Mouse (Mus musculus): ENCODE data around the gene 1700102P08Rik.

Gene 1700102P08Rik

DNA sequence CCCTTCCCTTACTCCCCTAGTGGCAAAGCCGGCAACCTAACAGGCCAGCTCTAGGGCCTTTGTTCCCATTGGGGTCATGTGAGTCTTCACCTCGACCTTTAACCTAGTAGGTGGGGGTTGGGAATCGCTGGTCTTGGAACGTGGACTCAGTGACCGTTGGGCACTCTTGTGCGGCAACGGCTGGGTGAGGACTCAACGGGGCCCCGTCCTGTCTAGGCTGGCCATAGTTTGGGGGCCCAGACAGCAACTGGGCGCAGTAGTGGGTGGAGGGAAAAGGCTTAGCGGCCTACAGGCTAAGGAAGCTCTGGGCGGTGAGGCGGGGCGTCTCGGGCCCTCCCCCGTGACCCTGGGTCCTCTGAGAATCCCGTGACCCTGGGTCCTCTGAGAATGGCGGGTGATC lies at the start of gene 1700102P08Rik:
TSS of gene 1700102P08Rik (plus strand) at position 130 of the 400 bp plus-strand sequence.
- no peak for DNase-seq (ENCODE audit: low read depth, low spot score)

DNA sequence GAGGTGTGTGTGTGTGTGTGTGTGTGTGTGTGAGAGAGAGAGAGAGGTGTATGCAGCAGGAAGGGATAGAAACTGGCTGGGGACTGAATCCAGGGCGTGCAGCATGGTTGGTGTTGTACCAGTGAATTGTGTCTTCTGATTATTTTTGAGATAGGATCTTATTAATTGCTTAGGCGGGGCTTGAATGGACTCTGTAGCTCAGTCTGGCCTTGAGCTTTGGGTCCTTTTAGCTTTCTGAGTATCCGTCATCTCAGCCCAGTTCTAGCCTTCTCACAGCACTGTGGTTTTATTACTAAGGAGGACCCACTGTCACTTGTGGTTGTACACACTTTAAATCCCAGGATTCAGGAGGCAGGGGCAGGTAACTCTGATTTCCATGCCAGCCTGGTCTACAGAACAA lies 49.3 kb upstream of the 1700102P08Rik start:
- no peak for DNase-seq (ENCODE audit: low read depth, low spot score)

DNA sequence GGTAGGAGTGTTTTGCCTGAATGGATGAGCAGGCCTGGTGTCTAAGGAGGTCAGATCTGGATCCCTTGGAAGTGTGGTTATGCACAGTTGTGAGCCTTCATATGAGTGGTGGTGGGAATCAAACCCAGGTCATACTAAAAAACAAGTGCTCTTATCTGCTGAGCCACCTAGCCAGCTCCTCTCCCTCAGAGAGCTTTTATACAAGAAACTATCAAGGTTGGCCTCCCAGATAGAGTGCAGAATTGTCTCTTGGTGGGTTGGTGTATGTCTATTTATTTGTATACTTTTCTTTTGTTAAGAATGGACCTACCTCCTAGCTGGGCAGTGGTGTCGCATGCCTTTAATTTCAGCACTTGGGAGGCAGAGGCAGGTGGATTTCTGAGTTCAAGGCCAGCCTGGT lies 48.8 kb upstream of the 1700102P08Rik start:
- no peak for DNase-seq (ENCODE audit: low read depth, low spot score)

DNA sequence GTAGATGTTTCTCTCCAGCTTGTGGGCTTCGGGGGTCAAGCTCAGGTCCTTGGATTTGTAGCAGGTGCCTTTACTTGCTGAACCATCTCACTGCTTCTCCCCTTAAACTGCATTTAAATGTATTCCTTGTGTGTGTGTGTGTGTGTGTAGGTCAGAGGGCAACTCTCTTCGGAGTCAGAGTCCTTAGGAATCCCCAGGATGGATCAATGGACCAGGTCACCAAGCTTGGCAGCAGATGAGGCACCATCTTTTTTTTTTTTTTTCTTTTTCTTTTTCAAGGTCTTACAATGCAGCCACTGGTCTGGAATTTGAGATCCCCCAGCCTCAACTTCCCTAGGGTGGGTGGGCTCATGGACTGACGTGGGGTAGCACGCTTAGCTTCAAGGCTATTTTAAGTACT lies 48.1 kb upstream of the 1700102P08Rik start:
- no peak for DNase-seq (ENCODE audit: low read depth, low spot score)

DNA sequence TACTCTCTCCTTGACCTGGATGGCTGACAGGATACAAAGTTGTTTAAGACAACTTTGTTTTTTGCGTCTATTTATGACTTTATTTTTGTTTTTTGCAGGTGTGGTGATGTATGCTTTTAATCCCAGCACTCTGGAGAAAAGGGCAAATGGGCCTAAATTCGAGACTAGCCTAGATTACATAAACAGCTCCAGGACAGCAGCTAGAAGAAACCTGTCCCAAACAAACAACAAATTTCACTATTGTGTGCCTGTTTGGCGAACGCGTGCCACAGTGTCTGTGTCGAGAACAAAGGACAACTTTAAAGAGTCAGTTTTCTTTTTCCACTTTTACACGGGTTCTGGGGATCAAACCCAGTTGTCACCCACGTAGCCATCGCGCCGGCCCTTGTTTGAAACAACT lies 45.6 kb upstream of the 1700102P08Rik start:
- DNase-seq (ENCODE audit: low read depth, low spot score) = no peak

DNA sequence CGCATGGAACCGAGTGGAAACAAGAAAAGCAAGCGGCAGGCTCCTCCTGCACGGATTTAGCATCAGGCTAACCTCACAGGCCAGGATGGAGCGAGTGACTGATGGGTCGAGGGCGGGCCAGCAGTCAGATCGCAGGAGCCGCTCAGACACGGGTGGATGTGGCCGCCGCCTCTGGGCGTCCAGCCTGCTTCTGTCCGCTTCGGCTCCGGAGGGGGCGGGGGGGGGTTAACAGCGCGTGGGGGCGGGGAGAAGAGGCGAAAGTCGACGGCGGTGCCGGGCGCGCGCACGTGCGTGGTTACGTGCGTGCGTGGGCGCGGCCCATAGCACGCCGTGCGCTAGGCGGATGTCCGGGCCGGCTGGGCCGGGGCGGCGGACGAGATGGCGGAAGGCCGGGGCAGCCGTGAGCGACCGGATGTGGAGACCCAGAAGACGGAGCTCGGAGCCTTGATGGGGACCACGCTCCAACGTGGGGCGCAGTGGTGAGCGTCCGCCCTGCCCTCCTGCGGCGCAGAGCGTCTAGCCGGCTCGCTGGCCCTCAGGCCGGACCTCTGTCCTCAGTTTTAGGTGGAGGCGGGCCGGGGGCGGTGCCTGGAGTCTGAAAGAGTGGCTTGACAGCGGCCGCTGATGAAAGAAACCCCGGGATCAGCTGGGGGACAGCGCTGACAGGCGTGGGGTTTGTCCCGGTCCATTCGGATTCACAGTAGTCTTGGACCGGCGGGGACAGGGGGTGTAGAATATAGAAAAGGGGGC lies 44.9 kb upstream of the 1700102P08Rik start, which contains the start of gene Usp4:
TSS of gene Usp4 (plus strand) at position 314 of the 750 bp plus-strand sequence.
- DNase-seq (ENCODE audit: low read depth, low spot score) = peak; percentile 86

DNA sequence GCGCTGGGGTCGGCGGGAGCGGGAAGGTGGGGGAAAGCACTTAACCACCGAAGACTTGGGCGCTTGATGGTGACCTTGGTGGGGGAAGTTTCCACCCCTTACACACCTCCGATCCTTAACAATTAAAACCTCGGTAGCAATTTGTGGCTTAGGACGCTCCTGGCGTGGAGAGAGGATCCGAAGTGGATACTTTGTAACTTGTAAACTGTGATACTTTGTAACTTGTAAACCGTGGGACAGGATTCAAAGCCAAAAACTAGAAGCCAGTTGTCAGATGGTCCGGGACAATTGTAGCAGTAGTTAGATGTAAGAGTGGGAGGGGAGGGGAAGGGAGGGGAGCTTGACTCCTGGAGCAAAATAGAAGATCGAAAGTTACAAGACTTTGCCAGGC lies 44.3 kb upstream of the 1700102P08Rik start:
- no peak for DNase-seq (ENCODE audit: low read depth, low spot score)

DNA sequence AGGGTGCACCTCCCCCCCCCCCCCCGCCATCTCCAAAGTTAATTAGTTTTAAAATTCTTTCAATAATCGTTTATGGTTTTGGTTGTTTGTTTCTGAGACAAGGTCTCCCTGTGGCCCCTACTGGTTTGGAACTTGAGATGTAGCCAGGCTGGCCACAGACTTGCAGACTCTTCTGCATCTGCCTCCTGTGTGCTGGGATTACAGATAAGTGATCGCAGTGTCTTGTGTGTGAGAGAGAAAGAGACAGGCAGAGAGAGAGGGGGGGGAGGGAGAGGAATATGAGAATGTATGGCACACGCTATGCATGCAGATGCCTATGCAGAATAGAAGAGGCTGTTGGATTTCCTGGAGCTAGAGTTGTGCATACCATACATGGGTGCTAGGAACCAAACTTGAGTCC lies 42.9 kb upstream of the 1700102P08Rik start:
- no peak for DNase-seq (ENCODE audit: low read depth, low spot score)

DNA sequence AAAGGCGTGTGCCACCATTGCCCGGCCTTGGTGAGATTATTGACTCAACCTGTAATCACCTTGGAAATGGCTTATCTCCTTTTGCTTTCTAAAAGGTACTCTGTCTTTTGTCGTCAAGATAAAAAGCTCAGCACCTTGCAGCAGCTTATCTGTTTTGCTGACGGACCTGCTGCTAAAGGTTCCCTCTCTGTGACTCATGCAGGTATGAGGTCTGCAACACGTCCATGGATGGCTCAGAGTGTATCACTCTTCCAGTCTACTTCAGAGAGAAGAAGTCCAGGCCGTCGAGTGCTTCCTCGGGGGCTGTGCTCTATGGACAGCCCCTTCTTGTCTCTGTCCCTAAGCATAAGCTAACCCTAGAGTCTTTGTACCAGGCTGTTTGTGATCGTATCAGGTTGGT lies 14.4 kb upstream of the 1700102P08Rik start:
- no peak for DNase-seq (ENCODE audit: low read depth, low spot score)

DNA sequence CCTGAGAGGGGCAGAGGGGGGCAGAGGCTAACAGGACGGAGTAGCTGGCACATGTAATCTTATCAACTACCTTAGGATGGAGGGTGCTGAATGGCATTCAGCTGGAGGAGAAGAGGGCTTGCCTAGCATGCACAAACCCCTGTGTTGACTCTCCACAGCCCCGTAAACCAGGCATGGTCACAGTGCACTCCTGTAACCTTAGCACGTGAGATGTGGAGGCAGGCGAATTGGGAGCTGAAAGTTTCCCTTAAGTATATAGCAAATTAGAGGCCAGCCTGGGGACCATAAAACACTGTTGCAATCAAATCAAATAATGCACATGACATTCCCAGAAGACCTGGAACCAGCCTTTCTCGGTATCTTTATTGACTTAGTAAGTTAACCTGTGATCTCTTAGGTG lies 13.9 kb upstream of the 1700102P08Rik start:
- no peak for DNase-seq (ENCODE audit: low read depth, low spot score)

DNA sequence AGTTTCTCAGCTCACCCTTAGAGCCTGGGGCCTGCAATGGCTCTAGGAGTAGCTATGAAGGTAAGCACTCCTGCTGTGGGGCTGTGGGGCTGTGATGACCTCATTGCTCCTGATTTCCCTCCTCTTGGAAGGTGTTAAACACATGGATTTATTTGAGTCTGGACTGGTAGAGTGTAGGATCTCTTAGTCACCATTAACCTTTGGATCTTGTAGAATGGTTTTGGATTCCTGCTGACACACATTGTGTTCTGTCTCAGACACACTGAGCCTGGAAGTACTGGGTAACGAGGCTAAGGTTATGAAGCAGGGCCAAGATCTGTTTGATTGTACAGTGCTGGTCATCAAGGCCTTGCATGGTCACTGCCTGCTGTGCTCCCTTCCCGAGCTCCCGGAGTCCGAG lies 13.3 kb upstream of the 1700102P08Rik start:
- DNase-seq (ENCODE audit: low read depth, low spot score) = no peak

DNA sequence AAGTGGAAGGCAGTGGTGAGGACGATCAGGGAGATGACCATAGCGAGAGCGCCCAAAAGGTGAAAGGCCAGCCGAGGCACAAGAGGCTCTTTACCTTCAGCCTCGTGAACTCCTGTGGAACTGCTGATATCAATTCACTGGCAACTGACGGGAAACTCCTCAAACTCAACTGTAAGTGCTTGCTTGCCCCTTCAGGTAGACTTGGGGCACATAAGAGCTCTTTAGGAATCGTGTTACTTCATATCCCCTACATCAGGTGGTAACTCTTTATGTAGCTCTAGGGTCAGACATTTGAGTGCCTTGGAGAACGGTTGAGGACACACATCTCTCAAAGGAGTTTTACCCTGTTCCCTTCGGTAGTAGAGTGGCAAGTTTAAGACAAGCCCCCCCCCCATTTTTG lies 11.2 kb upstream of the 1700102P08Rik start:
- DNase-seq (ENCODE audit: low read depth, low spot score) = no peak

DNA sequence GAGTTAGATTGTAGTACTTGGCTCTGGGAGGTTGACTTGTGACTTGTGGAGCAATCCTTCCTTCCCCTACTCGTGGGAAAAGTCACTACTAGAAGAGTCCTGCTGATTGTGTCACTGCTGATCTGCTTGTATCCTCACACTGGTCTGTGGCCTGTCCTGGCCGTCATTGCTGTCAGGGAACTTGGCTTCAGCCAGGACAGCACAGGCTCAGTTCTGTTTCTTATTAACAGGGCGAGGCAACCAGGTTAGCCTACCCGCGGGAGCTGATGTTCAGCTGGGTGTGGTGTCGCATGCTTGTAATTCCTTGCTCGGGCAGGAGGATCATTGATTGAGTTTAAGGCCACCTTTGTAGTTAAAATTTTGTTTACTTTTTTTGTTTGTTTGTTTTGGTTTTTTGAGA lies 7.6 kb upstream of the 1700102P08Rik start:
- DNase-seq (ENCODE audit: low read depth, low spot score) = no peak

DNA sequence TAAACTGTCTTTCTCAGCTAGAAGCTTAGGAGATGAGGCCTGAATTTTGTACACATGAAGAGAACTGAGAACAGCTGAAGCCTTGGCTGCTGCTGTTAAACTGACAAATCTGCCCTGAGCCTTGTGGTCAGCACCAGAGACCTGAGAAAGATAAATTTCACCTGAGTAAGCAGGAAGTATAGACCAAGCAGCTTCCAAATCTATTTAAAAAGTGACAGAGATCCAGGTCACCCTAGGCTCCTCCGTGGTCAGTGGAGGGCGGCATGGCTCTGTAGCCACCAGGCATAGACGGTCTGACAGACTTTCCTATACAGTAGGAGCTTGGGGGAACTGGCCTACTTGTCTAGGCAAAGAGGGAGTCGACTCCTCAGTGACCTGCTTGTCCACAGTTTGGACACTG lies 5.8 kb upstream of the 1700102P08Rik start:
- no peak for DNase-seq (ENCODE audit: low read depth, low spot score)

DNA sequence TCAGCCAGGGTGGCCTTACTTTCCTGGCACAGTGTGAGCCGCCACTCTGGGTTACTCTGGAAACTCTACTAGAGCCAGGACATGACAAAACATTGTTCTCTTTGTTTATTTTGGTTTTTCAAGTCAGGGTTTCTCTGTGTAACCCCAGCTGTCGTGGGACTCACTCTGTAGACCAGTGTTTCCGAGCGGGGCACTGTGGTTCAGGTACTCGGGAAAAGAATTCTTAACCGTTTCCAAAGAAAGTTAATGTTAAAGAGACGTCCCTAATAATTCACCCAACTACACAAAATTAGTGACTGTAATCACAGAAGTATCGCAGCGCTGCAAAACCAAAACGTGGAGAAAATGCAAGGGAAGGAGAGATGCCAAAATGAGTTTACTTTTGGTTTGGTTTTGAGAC lies 4.0 kb upstream of the 1700102P08Rik start:
- no peak for DNase-seq (ENCODE audit: low read depth, low spot score)

DNA sequence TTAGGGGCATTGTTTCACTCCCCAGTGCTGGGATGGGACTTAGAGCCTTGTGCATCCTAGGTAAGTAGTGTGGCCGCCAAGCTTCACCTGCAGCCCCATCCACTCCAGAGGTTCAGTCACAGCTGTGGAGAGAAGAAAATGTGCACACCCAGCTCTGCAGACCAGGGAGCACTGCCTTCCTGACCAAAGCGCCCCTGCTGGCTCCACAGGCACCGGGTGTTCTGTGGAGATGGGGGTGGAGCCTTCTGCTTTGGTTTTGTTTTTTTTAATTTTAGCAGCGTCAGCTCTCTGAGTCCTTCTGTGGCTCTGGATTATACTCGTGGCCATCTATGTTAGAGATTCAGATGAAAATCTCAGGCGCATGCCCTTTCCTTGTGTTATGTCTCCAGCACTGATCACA lies 3.4 kb upstream of the 1700102P08Rik start:
- no peak for DNase-seq (ENCODE audit: low read depth, low spot score)

DNA sequence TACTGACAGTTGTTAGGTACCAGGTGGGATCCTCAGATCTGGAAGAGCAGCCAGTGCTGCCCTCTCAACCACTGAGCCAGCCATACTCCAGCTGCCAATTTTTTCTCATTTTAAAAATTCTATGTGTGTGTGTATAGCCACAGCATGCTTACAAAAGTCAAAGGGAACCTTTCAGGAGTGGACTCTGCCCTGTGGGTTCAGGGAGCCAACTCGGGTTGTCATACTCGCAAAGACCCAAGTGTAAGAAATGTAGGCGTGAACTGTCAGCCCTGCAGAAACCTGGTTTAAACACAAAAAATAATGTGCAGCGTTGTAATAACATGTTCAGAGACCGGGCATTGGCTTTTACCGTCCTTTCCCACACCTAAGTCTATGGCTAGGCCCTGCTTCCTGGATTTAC lies 1.6 kb downstream of the 1700102P08Rik start:
- no peak for DNase-seq (ENCODE audit: low read depth, low spot score)

DNA sequence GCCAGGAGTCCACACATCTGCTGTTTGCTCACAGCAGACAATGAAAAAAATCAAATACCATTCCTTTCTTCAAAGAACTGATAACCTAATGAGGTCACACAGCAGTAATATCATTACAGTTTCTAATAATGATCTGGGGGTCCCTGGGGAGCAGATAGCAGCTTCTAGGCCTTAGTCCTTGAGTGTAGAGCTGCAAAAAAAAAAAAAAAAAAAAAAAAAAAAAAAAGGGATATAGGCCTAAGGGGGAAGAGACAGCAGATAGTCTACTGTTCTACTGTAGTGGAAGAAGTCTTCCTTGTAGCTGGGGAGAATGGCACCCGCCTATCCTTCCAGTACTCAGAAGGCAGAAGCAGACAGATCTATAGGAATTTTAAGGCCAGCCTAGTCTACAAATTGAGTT lies 2.8 kb downstream of the 1700102P08Rik start:
- no peak for DNase-seq (ENCODE audit: low read depth, low spot score)

DNA sequence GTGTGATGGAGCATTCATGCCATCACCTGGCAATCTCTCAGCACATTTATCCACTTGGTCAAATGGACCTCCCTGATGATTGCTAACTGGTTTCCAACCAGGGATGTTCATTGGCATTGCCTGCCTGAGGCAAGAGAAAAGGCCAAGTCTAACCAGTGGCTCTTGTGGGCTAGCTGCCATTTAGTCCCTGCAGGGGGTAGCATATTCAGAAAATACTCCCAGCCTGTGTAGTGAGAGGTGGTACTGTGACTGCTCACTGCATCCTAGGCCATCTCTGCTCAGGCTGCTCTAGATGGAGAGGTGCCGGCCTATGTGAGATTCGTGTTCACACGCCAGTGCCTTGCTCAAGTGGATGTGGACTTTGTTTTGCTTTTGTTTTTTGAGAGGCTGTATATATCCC lies 5.7 kb downstream of the 1700102P08Rik start:
- no peak for DNase-seq (ENCODE audit: low read depth, low spot score)

DNA sequence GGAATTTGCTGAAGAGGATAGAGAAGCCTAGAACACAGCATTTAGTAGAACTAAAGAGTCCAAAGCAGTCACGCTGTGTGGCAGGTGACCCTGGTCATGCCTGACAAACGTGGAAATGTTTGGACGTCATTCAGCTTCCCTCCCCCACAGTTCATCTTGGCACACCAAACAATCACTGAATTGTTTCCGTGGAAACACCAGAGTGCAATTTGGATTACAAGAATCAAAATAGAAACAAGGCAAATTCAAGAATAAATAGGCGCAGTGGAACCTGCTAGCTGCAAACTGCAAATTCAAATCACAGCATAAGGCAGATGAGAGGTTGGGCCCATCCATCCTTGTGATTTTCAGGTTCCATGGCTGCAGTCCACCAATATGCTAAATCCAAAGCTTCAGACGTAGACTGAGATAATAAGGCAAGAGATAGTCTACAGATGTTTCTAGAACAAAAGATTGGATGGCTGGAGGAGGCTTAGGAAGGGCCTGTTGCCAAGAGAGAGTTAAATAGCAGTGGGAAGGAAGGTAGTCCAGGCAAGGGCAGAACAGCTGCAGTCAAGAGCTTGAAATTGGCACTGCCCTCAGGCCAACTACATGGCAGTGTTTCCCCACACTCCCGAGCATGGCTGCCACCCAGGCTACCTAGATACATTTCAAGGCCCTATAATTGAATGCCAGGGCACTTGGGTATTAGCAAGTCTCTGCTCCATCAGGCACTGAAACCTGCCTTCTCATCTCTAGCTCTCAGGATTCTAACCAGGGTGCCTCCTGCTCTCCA lies 8.8 kb downstream of the 1700102P08Rik start:
- no peak for DNase-seq (ENCODE audit: low read depth, low spot score)

DNA sequence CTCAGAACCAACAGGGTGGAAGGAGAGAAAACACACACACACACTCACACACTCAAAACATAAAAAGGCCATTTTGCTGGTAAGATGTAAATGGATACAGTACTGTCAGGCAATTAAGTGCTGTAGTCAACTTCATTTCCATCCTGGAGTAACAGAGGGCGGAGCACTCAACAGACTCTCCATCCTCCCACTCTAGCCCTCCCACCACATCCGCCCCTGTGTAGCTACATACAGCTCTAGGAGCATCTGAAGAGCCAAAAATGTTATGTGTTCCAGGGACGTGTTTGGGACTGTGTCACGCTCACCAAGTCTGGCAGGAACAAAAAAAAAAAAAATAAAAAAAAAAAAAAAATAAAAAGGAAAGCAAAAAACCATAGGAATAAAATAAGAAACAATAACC lies 10.5 kb downstream of the 1700102P08Rik start:
- no peak for DNase-seq (ENCODE audit: low read depth, low spot score)

DNA sequence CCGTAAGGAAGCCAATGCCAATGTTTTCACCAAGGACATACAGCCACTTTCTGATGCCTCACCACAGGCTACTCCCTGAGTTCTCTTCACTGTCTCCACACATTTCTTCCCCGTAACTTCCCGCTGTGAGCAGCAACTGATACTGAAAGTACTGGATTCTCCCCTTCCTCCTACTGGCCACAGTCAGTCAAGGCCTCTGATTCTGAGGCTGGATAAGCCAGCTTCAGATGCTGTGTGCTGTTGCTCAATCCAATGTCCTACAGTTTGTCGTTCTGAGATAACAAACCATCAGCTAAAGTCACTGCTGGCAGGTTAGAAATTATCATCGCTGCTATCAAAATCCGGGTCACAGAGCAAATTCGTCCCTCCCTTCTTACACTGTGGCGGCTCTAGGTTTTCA lies 11.8 kb downstream of the 1700102P08Rik start:
- no peak for DNase-seq (ENCODE audit: low read depth, low spot score)

DNA sequence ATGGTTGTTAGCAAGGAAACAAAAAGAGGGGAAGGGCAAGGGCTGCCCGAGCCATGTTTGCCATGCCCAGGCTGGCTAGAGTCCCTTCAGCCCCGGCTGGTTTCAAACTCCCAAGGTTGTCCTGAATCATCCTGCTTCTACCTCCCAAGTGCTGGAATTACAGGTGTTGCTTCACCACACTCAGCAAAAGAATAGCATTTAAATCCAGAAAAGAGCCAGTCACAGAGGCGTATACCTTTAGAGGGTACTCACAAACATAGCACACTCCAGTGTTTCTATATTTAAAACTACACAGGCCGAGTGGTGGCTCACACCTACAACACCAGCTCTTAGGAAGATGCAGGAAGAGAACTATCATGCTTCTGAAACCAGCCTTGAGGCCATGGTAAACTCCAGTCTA lies 16.9 kb downstream of the 1700102P08Rik start:
- no peak for DNase-seq (ENCODE audit: low read depth, low spot score)

All from 3T3-L1 (cell line).